Mouse (Mus musculus) heart, postnatal 0 days (tissue): ENCODE measurements at regions not wholly inside any gene's neighbourhood (a gene's known extent, or its start where the extent isn't known, plus 50 kb on each side); places are given as distances from the start of the nearest gene placed in this dataset.

Experiments used
- CTCF ChIP-seq: IDR thresholded peaks from 2 replicates; pipeline ENCODE4 v1.5.1; 2016; ENCODE audit warnings: antibody characterized with exemption, control low read depth, low read depth
- EP300 ChIP-seq: IDR thresholded peaks from 2 replicates; pipeline ENCODE4 v1.6.1; 2016; ENCODE audit warnings: antibody characterized with exemption, low read depth

- TF ChIP-seq CTCF: no peak
- TF ChIP-seq EP300: no peak
Observed at GRCm38 (mm10) chr1:42006235-42006634, 689.3 kb upstream of the Pou3f3 start.
